Comparison of ENCODE assay signal across 8 mouse cellular contexts in the genomic region with DNA sequence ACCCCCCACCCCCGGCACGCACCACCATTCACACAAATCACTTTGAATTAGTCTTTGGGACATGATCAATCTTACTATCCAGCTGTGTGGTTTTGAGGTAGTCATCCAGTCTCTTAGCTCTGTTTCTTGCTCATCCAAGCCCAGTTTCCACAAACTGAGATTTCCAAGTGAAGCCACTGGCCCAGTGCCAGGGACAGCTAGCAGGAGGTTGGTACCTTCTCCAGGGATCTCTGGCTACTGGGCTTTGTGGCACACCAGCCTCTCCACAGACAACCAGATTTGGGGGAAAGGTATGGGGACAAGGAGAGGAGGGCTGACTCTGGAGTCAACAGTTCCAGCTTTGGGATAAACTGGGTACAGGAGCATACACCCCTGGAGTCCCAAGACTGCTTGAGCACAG. TPM values are rescaled to one million over a fixed set of nuclear protein-coding genes. Genes with fewer than 3 reads are reported as not detected.
DNase-seq lines count a peak whose midpoint lies in the region; ATAC-seq and TF ChIP-seq lines count a peak whose summit lies in the region.

No protein-coding gene starts in this region.

- H3K27me3 ChIP-seq in lung, embryonic 14.5 days (ENCODE audit: insufficient read depth, low read length): no peaks in the 10 kb centered on the region
- 0 out of 2 replicates have a peak, but pooled peaks cover 4% of the 10 kb centered on the region for H3K27me3 ChIP-seq in embryonic facial prominence, embryonic 13.5 days
- no peaks in the 10 kb centered on the region for H3K27me3 ChIP-seq in intestine, embryonic 14.5 days (replicated peaks; ENCODE audit: control insufficient read depth, insufficient read depth, low read length)
- H3K27me3 ChIP-seq in midbrain, embryonic 14.5 days (ENCODE audit: control insufficient read depth, insufficient read depth, low read length): no peaks in the 10 kb centered on the region

- no peaks in the 10 kb centered on the region for H3K36me3 ChIP-seq in lung, embryonic 14.5 days (ENCODE audit: insufficient read depth)
- no peaks in the 10 kb centered on the region for H3K36me3 ChIP-seq in embryonic facial prominence, embryonic 13.5 days
- no peaks in the 10 kb centered on the region for H3K36me3 ChIP-seq in intestine, embryonic 14.5 days (ENCODE audit: control insufficient read depth, insufficient read depth, low read length)
- H3K36me3 ChIP-seq in midbrain, embryonic 14.5 days (ENCODE audit: control insufficient read depth, insufficient read depth, low read length): no peaks in the 10 kb centered on the region

- H3K9me3 ChIP-seq in lung, embryonic 14.5 days (ENCODE audit: low read depth, low read length): no peaks in the 10 kb centered on the region
- no peaks in the 10 kb centered on the region for H3K9me3 ChIP-seq in embryonic facial prominence, embryonic 13.5 days
- H3K9me3 ChIP-seq in intestine, embryonic 14.5 days (ENCODE audit: control insufficient read depth, low read length): no peaks in the 10 kb centered on the region
- H3K9me3 ChIP-seq in midbrain, embryonic 14.5 days (ENCODE audit: control insufficient read depth, low read length): no peaks in the 10 kb centered on the region

- no peak for TF ChIP-seq CTCF in lung, embryonic 14.5 days (IDR thresholded peaks at IDR 0.05; ENCODE audit: low read depth)

- H3K27ac ChIP-seq in lung, embryonic 14.5 days (ENCODE audit: low read depth): peak overlapping the region; percentile 88
- no peak overlapping the region for H3K27ac ChIP-seq in embryonic facial prominence, embryonic 13.5 days
- H3K27ac ChIP-seq in intestine, embryonic 14.5 days (ENCODE audit: low read depth): no peak overlapping the region
- no peak overlapping the region for H3K27ac ChIP-seq in midbrain, embryonic 14.5 days (replicated peaks; ENCODE audit: low read depth, low read length)

- peak overlapping the region; percentile 15 for H3K4me3 ChIP-seq in lung, embryonic 14.5 days (ENCODE audit: low read depth, low read length)
- H3K4me3 ChIP-seq in embryonic facial prominence, embryonic 13.5 days: peak overlapping the region; percentile 30
- H3K4me3 ChIP-seq in intestine, embryonic 14.5 days (ENCODE audit: low read depth, low read length): no peak overlapping the region; the same call in 1 of the 2 replicates
- no peak overlapping the region for H3K4me3 ChIP-seq in midbrain, embryonic 14.5 days (replicated peaks; ENCODE audit: low read depth, low read length)

- peak overlapping the region; percentile 64 for H3K4me2 ChIP-seq in lung, embryonic 14.5 days
- H3K4me2 ChIP-seq in embryonic facial prominence, embryonic 13.5 days: peak overlapping the region; percentile 61
- H3K4me2 ChIP-seq in intestine, embryonic 14.5 days (ENCODE audit: low read length): peak overlapping the region; percentile 56
- peak overlapping the region; percentile 62 for H3K4me2 ChIP-seq in midbrain, embryonic 14.5 days (ENCODE audit: low read length)

- peak; percentile 25 for DNase-seq in lung, embryonic 14.5 days
- no peak for DNase-seq in lung, adult 18-20 months
- no peak for DNase-seq in intestine, embryonic 14.5 days (ENCODE audit: low spot score)
- DNase-seq in midbrain, embryonic 14.5 days: no peak
- no peak for DNase-seq in spleen, adult 18-20 months
- DNase-seq in adrenal gland, adult 18-20 months (ENCODE audit: low spot score in 2 of 2): no peak

- H3K9ac ChIP-seq in lung, embryonic 14.5 days: no peak overlapping the region
- H3K9ac ChIP-seq in embryonic facial prominence, embryonic 13.5 days: peak overlapping the region; percentile 41; the same call in 1 of the 2 replicates
- no peak overlapping the region for H3K9ac ChIP-seq in intestine, embryonic 14.5 days (ENCODE audit: low read length)
- H3K9ac ChIP-seq in midbrain, embryonic 14.5 days (replicated peaks; ENCODE audit: low read length): no peak overlapping the region

- 32% methylated on average over 2 of the region's 2 CpGs for WGBS in lung, embryonic 14.5 days
- 26% methylated on average over 2 of the region's 2 CpGs for WGBS in embryonic facial prominence, embryonic 13.5 days
- 41% methylated on average over 2 of the region's 2 CpGs for WGBS in intestine, embryonic 14.5 days
- 36% methylated on average over 2 of the region's 2 CpGs for WGBS in midbrain, embryonic 14.5 days

- ATAC-seq in lung, embryonic 14.5 days (ENCODE audit: insufficient read depth): 0 out of 2 replicates have a peak, but pooled peaks have one; percentile 4
- no peak for ATAC-seq in embryonic facial prominence, embryonic 13.5 days (ENCODE audit: insufficient number of reproducible peaks, insufficient read depth, low FRiP score, low TSS enrichment, low read depth)
- no peak; the same call in 1 of the 2 replicates for ATAC-seq in intestine, embryonic 14.5 days (replicated peaks; ENCODE audit: low FRiP score, low TSS enrichment, low read depth)
- no peak for ATAC-seq in midbrain, embryonic 14.5 days (ENCODE audit: low FRiP score, low TSS enrichment)
- no peak for ATAC-seq in CD4-positive, CD25-positive, alpha-beta regulatory T cell, adult 4 months

- H3K4me1 ChIP-seq in lung, embryonic 14.5 days (ENCODE audit: insufficient read depth): peaks cover 4% of the 10 kb centered on the region; the same call in 1 of the 2 replicates
- peaks cover 16% of the 10 kb centered on the region for H3K4me1 ChIP-seq in embryonic facial prominence, embryonic 13.5 days
- peaks cover 15% of the 10 kb centered on the region; the same call in 1 of the 2 replicates for H3K4me1 ChIP-seq in intestine, embryonic 14.5 days (replicated peaks; ENCODE audit: control insufficient read depth, insufficient read depth, low read length)
- peaks cover 12% of the 10 kb centered on the region for H3K4me1 ChIP-seq in midbrain, embryonic 14.5 days (ENCODE audit: control insufficient read depth, insufficient read depth, low read length)

RNA-seq across cellular contexts. Expression of a gene that starts 0.5 kb away (rescaled TPM):
- polyA plus RNA-seq in lung, embryonic 14.5 days (2014; fragmentation: Nextera tagmentation; extraction: Ambion mirVana): 0.21 and 0.27 TPM in 2 replicates
- not detected in 2 replicates for polyA plus RNA-seq in embryonic facial prominence, embryonic 13.5 days (2015; fragmentation: Nextera tagmentation; extraction: Ambion mirVana)
- not detected in 2 replicates for polyA plus RNA-seq in intestine, embryonic 14.5 days (2014; fragmentation: Nextera tagmentation; extraction: Ambion mirVana)
- 0.39 and 0.49 TPM in 2 replicates for polyA plus RNA-seq in midbrain, embryonic 14.5 days (2014; fragmentation: Nextera tagmentation; extraction: Ambion mirVana)
- polyA plus RNA-seq in CD4-positive, CD25-positive, alpha-beta regulatory T cell, adult 4 months (2017; shearing (Covaris generic)): 1 to 10 TPM in 1 of 2 experiments, not detected in 1; 1.3 TPM
- total RNA-seq in adrenal gland, adult 18-20 months (2021): under 1 TPM in 1 of 2 experiments, not detected in 1; 0.27 TPM

RNA-seq across cellular contexts. Expression of a gene that starts 7.4 kb away (rescaled TPM):
- 0.16 and 0.22 TPM in 2 replicates for polyA plus RNA-seq in lung, embryonic 14.5 days (2014; fragmentation: Nextera tagmentation; extraction: Ambion mirVana)
- polyA plus RNA-seq in embryonic facial prominence, embryonic 13.5 days (2015; fragmentation: Nextera tagmentation; extraction: Ambion mirVana): 0.14 TPM in 1 of 2 replicates, not detected in the other
- polyA plus RNA-seq in intestine, embryonic 14.5 days (2014; fragmentation: Nextera tagmentation; extraction: Ambion mirVana): 0.09 TPM in 1 of 2 replicates, not detected in the other
- polyA plus RNA-seq in midbrain, embryonic 14.5 days (2014; fragmentation: Nextera tagmentation; extraction: Ambion mirVana): 0.11 and 0.16 TPM in 2 replicates
- polyA plus RNA-seq in CD4-positive, CD25-positive, alpha-beta regulatory T cell, adult 4 months (2017; shearing (Covaris generic)): under 1 TPM; 0.42 to 0.70 TPM
- total RNA-seq in adrenal gland, adult 18-20 months (2021): under 1 TPM; 0.73 to 0.83 TPM

RNA-seq across cellular contexts. Expression of a gene that starts 17.8 kb away (rescaled TPM):
- polyA plus RNA-seq in lung, embryonic 14.5 days (2014; fragmentation: Nextera tagmentation; extraction: Ambion mirVana): 0.12 TPM in 1 of 2 replicates, not detected in the other
- polyA plus RNA-seq in embryonic facial prominence, embryonic 13.5 days (2015; fragmentation: Nextera tagmentation; extraction: Ambion mirVana): 0.07 TPM in 1 of 2 replicates, not detected in the other
- polyA plus RNA-seq in intestine, embryonic 14.5 days (2014; fragmentation: Nextera tagmentation; extraction: Ambion mirVana): not detected in 2 replicates
- polyA plus RNA-seq in midbrain, embryonic 14.5 days (2014; fragmentation: Nextera tagmentation; extraction: Ambion mirVana): not detected in 2 replicates
- under 1 TPM in 1 of 2 experiments, not detected in 1; 0.08 TPM for polyA plus RNA-seq in CD4-positive, CD25-positive, alpha-beta regulatory T cell, adult 4 months (2017; shearing (Covaris generic))
- total RNA-seq in adrenal gland, adult 18-20 months (2021): not detected

RNA-seq across cellular contexts. Expression of a gene that starts 21.5 kb away (rescaled TPM):
- polyA plus RNA-seq in lung, embryonic 14.5 days (2014; fragmentation: Nextera tagmentation; extraction: Ambion mirVana): 2.5 and 3.0 TPM in 2 replicates
- 0.51 and 0.78 TPM in 2 replicates for polyA plus RNA-seq in embryonic facial prominence, embryonic 13.5 days (2015; fragmentation: Nextera tagmentation; extraction: Ambion mirVana)
- 2.6 and 2.8 TPM in 2 replicates for polyA plus RNA-seq in intestine, embryonic 14.5 days (2014; fragmentation: Nextera tagmentation; extraction: Ambion mirVana)
- 0.19 and 0.39 TPM in 2 replicates for polyA plus RNA-seq in midbrain, embryonic 14.5 days (2014; fragmentation: Nextera tagmentation; extraction: Ambion mirVana)
- polyA plus RNA-seq in CD4-positive, CD25-positive, alpha-beta regulatory T cell, adult 4 months (2017; shearing (Covaris generic)): 10 to 100 TPM; 19.7 to 25.9 TPM
- 10 to 100 TPM; 21.6 to 23.7 TPM for total RNA-seq in adrenal gland, adult 18-20 months (2021)

RNA-seq across cellular contexts. Expression of a gene that starts 33.3 kb away (rescaled TPM):
- polyA plus RNA-seq in lung, embryonic 14.5 days (2014; fragmentation: Nextera tagmentation; extraction: Ambion mirVana): 333 and 364 TPM in 2 replicates
- polyA plus RNA-seq in embryonic facial prominence, embryonic 13.5 days (2015; fragmentation: Nextera tagmentation; extraction: Ambion mirVana): 327 and 423 TPM in 2 replicates
- 350 and 369 TPM in 2 replicates for polyA plus RNA-seq in intestine, embryonic 14.5 days (2014; fragmentation: Nextera tagmentation; extraction: Ambion mirVana)
- polyA plus RNA-seq in midbrain, embryonic 14.5 days (2014; fragmentation: Nextera tagmentation; extraction: Ambion mirVana): 442 and 539 TPM in 2 replicates
- polyA plus RNA-seq in CD4-positive, CD25-positive, alpha-beta regulatory T cell, adult 4 months (2017; shearing (Covaris generic)): 100 to 1,000 TPM; 138 to 145 TPM
- 10 to 100 TPM; 69.8 to 94.9 TPM for total RNA-seq in adrenal gland, adult 18-20 months (2021)

Comparison
In these comparisons a context has a peak if more than half of its experiments do, and no peak if none do; other contexts are left out.
1. H3K4me3 ChIP-seq: peak in lung, embryonic 14.5 days (single experiment) and embryonic facial prominence, embryonic 13.5 days (single experiment); none in intestine, embryonic 14.5 days (single experiment) and midbrain, embryonic 14.5 days (single experiment).
2. Peak in every context shown above with its lines, with median percentiles within 50 percentile points of each other: H3K4me2 ChIP-seq.